Mouse (Mus musculus) cerebellum, adult 9-10 months (tissue): Measurements from ENCODE around the gene Mip.
A peak's percentile ranks its signal among the peaks of the same experiment; 100 is the strongest.
"Not testable (repeated sequence)": the region's sequence is repeated elsewhere in the genome, so short reads cannot be mapped to it uniquely, and the experiment has no call there.

Experiments
- DNase-seq: peaks from one replicate; pipeline ENCODE4 v3.0.0; 2022

Gene Mip

DNA sequence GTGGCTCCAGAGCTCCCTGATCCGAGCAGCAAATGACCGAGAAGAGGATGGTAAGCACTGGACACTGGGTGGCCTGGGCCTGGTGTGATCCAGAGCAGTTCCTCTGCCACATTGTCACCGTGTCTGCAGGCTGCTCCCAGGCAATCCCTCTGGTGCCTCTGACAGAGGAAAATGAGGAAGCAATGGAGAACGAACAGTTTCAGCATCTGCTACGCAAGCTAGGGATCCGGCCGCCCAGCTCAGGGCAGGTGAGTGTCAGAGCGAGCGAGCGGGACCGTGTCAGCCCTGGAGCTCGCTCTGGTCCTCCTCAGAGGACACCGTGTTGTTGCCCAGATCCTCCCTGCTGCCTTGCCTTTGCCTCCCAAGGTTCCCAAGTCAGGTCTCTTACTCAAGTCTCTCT, 24.9 kb downstream of the Mip start:
- no peak for DNase-seq

DNA sequence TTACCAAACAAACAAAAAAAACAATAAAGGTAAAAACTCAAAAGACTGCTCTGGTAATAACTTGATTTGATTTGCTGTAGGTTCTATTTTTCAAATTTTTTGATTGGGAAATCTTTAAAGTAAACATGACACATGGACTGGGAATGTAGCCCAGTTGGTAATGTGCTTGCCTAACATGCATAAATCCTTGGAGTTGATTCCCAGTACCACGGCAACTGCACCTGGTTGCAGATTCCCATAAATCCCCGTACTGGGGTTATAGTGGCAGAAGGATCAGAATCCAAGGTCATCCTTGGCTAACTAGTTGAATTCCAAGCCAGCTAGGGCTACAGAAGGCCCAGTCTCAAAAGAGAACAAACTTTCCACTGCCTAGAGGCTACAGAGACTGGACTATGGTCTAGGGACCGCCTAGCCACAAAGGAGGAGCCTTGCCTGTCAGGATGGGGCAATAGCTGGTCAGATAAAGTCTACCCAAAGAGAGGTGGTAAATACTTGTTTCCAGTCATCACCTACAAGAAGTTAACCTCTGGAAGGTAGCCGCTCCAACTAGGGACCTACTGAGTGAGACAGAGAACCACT, 28.1 kb downstream of the Mip start, which contains the start of gene Apon:
Gene Apon (plus strand): TSS at position 420 of the 579 bp plus-strand sequence.
- DNase-seq, result no peak

DNA sequence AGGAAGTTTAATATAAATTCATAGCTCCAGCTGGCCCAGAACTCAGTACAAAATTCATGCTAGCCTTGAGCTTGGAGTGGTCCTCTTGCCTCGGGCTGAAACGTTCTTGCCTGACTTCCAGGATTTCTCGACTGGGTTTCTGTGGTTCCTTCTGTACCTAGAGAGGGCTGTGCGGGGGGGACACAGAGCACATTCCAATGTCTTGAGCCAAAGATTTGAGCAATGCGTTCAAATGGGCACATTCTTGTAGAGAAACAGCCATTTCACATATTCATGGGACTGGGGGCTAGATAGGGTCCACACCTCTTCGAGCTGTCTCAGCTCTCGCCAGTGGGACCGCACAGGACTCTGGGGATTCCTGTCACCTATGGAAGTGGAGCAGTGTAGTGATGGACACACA, 30.3 kb downstream of the Mip start:
- no peak for DNase-seq

DNA sequence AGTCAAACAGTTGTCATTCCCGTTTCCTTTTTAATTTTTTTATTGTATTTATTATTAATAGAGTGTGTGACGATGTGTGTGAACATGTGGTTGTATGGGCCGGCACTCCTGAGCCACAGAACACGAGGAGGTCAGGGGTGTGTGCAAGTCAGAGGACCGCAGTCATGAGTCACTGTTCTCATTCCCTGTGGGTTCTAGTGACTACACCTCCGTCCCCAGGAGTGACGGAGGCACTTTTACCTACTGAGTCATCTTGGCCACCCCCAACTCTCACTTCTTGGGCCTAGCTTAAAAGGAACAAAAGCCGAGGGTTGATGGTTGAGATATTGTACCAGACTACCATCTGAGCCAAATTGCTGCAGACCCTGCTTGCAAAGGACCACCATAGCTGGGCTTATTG, 30.7 kb downstream of the Mip start:
- no peak for DNase-seq

DNA sequence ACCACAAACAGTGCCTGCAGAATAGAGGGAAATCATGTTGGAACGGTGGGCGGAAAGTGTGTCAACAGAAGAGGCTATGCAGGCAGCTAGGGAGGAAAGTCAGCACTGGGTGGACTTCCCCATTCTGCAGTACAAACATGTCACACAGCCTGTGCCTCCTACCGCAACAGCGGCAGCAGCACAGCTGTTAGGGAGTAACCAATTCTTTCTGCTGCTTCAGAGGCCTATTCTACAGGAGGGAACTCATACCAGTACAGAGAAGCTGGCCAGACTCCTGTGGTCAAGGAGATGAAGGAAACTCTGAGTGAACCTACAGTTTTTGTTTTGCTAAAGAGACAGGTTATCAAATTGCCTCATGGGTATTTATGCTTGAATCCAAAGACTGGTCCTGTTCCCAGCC, 33.3 kb downstream of the Mip start:
- no peak for DNase-seq

DNA sequence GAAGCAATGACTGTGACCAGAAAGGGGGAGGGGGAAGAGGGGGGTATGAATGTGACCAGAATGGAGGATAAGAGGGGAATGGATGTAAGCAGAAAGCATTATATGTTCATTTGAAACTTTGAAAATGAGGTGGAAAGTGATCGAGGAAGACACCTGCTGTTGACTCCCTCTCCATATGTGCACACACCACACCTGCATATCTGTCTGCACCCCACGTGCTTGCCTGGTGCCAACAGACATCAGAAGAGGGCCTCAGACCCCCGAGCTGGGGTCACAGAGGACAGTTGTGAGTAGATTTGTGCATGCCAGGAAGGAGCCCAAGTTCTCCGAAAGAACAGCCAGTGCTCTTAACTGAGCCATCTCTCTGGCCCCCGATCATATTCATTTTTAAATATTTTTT, 34.3 kb downstream of the Mip start:
- DNase-seq, result no peak

DNA sequence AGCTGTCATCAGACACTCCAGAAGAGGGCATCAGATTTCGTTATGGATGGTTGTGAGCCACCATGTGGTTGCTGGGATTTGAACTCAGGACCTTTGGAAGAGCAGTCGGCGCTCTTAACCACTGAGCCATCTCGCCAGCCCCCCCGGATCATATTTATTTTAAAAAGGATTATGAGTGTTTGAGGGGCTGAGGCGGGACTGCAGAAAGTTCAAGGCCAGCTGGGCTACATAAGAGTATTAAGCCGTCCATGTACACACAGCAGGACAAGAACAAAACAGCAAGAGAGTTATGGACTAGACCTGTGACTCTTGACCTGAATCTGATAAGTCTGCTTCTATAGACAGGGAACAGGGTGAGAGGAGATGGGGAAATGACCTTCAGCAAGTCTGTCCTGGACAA, 34.7 kb downstream of the Mip start:
- DNase-seq, result not testable (repeated sequence)

DNA sequence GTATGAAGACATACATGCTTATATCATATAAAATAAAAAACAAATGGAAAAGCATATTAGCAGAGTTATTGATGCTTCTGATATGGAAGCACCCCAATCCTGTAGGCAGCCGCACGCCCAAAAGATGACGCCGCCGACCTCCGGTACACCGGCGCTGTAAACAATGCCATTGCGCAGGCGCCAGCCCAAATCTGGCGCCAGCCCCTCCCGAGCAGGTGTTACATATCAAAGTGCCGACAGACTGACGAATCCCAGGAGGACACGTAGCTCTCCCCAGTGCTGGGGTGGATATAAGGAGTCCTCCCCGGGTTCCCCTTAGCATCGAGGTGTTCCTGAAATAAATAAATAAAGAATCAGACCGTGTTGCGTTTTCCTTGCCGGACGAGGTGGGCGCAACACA, 36.7 kb downstream of the Mip start:
- DNase-seq, result no peak

DNA sequence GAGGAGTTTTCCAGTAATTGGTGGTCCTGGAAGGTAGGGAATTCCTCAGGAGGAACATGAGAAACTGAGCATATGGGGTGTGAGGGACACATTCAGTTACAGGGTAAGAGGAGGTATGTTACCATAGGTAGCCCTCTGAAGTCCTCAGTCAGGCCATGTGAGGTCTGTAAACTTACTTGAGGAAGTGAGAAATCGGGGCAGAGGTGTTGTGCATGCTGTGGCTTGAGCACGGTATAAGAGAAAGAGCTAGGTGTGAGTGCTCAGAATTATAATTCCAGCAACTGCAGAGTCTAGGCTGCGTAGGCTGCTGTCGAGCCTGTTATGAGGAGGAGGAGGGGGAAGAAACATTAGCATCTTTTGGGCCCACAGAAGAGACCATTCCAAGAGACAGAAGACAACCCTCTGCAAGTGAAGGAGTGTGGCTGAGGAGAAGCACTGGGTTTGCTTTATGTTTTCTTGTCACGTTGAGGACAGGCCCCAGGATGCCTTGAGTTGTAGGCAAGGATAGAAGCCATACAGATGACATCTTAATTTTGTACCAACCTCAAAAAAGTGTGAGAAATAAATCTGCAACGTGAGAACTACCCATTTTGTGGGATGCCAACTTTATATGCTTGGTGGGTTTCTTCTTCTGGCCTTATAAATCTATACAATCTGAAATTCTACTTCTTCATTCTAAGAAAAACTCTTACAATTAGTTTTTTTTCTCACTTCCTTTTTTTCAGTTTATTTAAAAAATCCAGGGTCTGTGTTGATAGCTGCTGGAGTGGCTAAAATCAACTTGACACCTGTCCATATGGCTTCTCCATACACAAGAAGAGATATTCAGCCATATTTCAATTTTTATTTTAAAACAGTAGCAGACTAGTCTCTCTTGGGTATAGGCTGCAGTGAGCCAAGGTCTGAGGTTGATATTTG, 38.0 kb downstream of the Mip start:
- DNase-seq, result no peak

DNA sequence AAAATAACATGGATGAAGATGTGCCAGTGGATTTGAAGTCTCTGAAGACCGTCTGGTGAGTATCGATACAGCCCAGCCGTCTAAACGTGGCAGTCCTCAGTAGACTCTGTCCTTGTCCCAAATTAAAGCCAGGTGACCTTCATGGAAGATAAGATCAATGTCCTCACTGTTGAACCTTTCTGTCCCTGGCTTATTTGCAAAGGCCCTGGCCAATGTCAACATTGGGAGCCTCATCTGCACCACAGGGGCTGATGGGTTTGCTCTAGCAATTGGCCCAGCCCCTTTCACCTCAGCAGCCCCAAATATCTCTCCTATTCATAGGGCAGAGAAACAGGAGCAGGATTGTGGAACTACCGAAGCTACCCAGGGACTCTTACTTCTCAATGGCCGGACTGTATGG, 42.7 kb downstream of the Mip start, which contains the start of gene Apof:
Gene Apof (plus strand): TSS at position 301 of the 400 bp plus-strand sequence.
- DNase-seq, result no peak

DNA sequence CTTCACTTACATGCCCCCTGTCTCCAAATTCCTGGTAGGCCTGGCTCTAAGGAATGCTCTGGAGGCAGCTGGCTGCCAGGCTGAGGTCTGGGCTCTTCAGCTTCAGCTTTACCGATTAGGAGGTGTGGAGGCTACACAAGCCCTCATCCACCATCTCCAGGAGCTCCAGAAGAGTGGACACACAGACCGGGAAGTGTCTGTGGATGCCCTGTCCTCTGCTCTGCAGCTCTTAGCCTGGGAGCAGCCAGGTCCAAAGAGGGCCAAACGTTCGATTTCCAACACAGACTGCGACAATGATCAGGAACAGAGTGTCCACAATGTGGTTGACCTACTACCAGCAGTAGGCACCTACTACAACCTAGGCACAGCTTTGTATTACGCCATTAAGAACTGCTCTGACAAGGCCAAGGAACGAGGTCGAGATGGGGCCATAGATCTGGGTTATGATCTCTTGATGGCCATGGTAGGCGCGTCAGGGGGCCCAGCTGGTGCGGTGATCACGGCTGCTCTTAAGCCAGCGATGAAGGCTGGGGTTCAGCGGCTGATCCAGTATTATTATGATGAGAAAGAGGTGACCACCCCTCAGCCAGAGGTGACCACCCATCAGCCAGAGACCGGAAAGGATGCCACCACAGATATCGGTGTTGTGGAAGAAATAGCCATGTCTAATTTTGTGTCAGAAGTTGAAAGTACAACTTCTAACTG, 43.7 kb downstream of the Mip start:
- peak; percentile 53 for DNase-seq

DNA sequence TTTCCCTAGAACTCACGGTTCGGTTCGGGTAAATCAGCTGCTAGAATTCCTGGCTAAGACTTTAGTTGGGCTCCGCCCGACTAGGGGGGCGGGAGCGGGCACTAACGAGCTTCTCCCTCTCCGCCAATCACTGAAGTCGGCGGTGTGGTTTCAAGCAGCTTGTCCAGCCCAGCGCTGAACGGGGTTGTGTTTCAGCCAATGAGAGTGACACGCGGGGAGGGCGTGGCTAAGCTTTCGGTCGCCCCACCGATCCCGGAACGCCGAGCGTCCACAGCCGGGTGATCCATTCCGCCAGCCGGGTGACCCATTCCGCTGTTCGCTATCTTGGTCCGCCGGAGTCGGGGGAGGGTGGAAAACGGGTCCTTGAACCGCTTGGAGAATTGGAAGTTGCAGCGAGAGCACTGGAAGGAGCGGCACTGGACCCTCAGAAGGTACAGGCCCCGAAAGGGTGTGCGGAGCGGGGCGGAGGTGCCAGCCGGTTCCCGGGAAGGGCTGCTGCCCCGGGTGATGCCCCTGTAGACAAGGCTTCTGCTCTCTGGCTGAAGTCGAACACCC, 44.7 kb downstream of the Mip start, which contains the start of gene Stat2:
Gene Stat2 (plus strand): TSS at position 273 of the 555 bp plus-strand sequence.
- DNase-seq, result peak; percentile 98

DNA sequence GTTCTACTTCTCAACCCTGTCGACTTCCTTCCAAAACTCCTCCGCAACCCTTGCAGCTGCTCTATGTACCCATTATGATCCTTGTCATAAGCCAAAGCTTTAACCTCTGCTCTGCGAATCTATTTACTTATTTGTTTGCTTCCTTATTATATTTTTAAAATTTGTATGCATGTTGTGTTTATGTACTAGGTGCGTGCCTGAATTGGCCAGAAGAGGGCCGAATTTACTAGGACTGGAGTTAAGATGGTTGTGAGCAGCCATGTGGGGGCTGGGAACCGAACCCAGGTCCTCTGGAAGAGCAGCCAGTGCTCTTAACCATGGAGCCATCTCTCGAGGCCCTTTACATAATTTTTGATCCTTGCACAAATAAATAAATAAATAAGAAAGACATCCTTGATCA, 45.2 kb downstream of the Mip start:
- peak; percentile 53 for DNase-seq

DNA sequence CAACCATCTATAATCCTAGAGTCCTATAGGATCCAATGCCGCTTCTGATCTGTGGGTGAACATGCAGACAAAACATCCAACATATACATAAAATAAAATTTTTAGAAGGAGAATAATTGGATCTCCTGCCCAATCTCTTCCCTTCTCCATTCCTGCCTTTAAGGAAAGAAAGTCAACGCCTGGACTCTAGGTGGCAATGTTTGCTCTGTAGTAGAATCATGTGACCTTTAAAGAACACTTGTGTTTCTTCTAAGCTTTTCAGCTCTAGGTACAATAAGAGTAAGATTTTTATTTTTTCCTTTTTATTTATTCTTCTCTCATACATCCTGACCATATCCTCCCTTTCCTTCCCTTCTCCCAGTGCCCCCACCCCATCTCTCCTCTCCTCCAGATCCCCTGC, 46.2 kb downstream of the Mip start:
- peak; percentile 69 for DNase-seq

DNA sequence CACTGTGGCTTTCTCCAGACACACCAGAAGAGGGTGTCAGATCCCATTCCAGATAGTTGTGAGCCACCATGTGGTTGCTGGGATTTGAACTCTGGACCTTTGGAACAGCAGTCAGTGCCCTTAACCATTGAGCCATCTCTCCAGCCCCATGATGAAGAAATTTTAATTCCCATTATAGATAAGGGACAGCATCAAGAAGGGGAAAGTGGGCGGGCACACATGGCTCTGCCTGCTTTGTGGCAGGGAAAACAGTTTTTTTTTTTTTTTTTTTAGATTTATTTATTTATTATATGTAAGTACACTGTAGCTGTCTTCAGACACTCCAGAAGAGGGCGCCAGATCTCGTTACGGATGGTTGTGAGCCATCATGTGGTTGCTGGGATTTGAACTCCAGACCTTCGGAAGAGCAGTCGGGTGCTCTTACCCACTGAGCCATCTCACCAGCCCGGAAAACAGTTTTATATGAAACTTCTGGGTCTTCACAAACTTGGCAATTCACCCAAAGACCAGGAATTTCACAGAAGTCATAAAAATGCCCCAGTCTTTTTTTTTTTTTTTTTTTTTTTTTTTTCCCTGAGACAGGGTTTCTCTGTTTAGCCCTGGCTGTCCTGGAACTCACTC, 47.3 kb downstream of the Mip start:
- DNase-seq, result peak; percentile 39

DNA sequence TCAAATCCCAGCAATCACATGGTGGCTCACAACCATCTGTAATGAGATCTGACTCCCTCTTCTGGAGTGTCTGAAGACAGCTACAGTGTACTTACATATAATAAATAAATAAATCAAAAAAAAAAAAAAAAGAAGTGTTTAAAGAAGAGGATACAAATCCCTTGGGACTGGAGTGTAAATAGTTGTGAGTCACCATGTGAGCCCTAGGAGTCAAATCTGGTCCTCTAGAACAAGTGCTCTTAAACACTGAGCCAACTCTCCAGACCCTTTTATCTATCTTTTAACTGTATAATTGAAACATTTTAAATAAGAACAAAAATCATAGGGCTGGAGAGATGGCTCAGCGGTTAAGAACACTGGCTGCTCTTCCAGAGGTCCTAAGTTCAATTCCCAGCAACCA, 49.7 kb downstream of the Mip start:
- peak; percentile 22 for DNase-seq

DNA sequence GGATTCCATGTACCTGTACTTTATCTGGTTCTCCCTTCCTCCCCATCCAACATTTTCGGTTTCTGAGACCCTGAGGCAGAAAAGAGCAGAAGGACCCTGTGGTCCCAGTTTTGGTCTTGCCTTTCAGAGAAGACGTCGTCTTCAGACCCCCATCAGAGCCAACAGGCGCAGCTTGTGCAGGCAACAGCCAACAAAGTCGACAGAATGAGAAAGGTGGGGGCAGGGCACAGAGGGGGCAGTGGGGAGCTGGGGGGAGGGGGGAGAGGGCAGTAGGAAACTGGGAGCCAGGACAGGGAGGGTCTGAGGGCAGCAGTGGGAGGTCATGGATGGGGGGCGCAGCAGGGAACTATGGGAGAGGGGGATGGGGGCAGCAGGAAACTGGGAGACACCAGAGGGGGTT, 52.5 kb downstream of the Mip start:
- no peak for DNase-seq

DNA sequence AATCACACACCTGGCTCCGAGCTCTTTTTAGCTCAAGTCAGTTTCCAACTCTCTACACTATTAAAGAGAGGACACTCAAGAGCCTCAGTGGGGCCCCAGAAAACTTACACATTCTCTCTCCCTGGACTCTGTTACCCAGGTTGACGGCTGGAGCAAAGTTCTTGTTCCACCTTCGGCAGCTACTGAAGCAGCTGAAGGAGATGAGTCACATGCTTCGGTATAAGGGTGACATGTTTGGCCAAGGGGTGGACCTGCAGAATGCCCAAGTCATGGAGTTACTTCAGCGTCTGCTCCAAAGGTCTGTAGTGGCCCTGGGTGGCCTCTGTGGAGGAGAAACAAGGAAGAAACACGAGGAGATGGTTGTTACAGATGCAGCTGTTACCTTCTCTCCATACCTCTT, 55.3 kb downstream of the Mip start:
- DNase-seq, result no peak
